Comparison of ENCODE assay signal across 8 mouse cellular contexts in genomic region chr8:84686191-84687002, GRCm38 (mm10). TPM values are rescaled to one million over a fixed set of nuclear protein-coding genes. Genes with fewer than 3 reads are reported as not detected.
DNase-seq lines count a peak whose midpoint lies in the region; ATAC-seq lines count a peak whose summit lies in the region.

Gene Trmt1 (plus strand): TSS chr8:84686307.

- peaks cover 59% of the 10 kb centered on the region for H3K4me1 ChIP-seq in embryonic facial prominence, embryonic 15.5 days
- H3K4me1 ChIP-seq in heart, embryonic 16.5 days (ENCODE audit: control insufficient read depth, insufficient read depth, low read length), result peaks cover 37% of the 10 kb centered on the region
- peaks cover 42% of the 10 kb centered on the region for H3K4me1 ChIP-seq in lung, embryonic 15.5 days

- DNase-seq in A20 (ENCODE audit: low read depth, low spot score), result peak; percentile 78
- DNase-seq in T-cell, adult 2 months (ENCODE audit: low spot score), result peak; percentile 32
- peak; percentile 68 to 69 for DNase-seq in kidney, postnatal 25 days
- peak; percentile 61 for DNase-seq in spleen, adult 12 weeks (ENCODE audit: low spot score)
- no peak for DNase-seq in urinary bladder, postnatal 10 days (ENCODE audit: low spot score)

- H3K36me3 ChIP-seq in embryonic facial prominence, embryonic 15.5 days, result peaks cover 20% of the 10 kb centered on the region; the same call in 1 of the 2 replicates
- H3K36me3 ChIP-seq in heart, embryonic 16.5 days (ENCODE audit: control insufficient read depth, insufficient read depth), result no peaks in the 10 kb centered on the region
- H3K36me3 ChIP-seq in lung, embryonic 15.5 days, result peaks cover 15% of the 10 kb centered on the region; the same call in 1 of the 2 replicates

- peak within 1 kb of the TSS; percentile 99 for H3K4me3 ChIP-seq in embryonic facial prominence, embryonic 15.5 days (replicated peaks)
- H3K4me3 ChIP-seq in heart, embryonic 16.5 days (ENCODE audit: low read length), result peak within 1 kb of the TSS; percentile 95
- peak within 1 kb of the TSS; percentile 92 for H3K4me3 ChIP-seq in lung, embryonic 15.5 days

- ATAC-seq in embryonic facial prominence, embryonic 15.5 days (ENCODE audit: insufficient number of reproducible peaks, low FRiP score, low TSS enrichment, low read depth), result peak; percentile 11; the same call in 1 of the 2 replicates
- 0 out of 2 replicates have a peak, but pooled peaks have one; percentile 10 for ATAC-seq in heart, embryonic 16.5 days (replicated peaks; ENCODE audit: extremely low read depth, insufficient read depth, low FRiP score)
- peak; percentile 6 for ATAC-seq in lung, embryonic 15.5 days (ENCODE audit: borderline replicate concordance, extremely low read depth, low FRiP score, low TSS enrichment)

- H3K27ac ChIP-seq in embryonic facial prominence, embryonic 15.5 days (replicated peaks), result peak within 1 kb of the TSS; percentile 93
- peak within 1 kb of the TSS; percentile 89 for H3K27ac ChIP-seq in heart, embryonic 16.5 days (ENCODE audit: low read length)
- H3K27ac ChIP-seq in lung, embryonic 15.5 days, result peak within 1 kb of the TSS; percentile 94

- 10% methylated on average over 20 of the region's 20 CpGs for WGBS in embryonic facial prominence, embryonic 15.5 days
- 11% methylated on average over 20 of the region's 20 CpGs for WGBS in heart, embryonic 16.5 days
- WGBS in lung, embryonic 15.5 days, result 11% methylated on average over 20 of the region's 20 CpGs

- peak within 1 kb of the TSS; percentile 80 for H3K4me2 ChIP-seq in embryonic facial prominence, embryonic 15.5 days (replicated peaks)
- peak within 1 kb of the TSS; percentile 87 for H3K4me2 ChIP-seq in heart, embryonic 16.5 days (ENCODE audit: low read depth, low read length)
- peak within 1 kb of the TSS; percentile 88 for H3K4me2 ChIP-seq in lung, embryonic 15.5 days

- peak within 1 kb of the TSS; percentile 97 for H3K9ac ChIP-seq in embryonic facial prominence, embryonic 15.5 days
- H3K9ac ChIP-seq in heart, embryonic 16.5 days (ENCODE audit: low read length), result peak within 1 kb of the TSS; percentile 99
- H3K9ac ChIP-seq in lung, embryonic 15.5 days, result peak within 1 kb of the TSS; percentile 99

- no peaks in the 10 kb centered on the region for H3K9me3 ChIP-seq in embryonic facial prominence, embryonic 15.5 days (replicated peaks)
- H3K9me3 ChIP-seq in heart, embryonic 16.5 days (replicated peaks; ENCODE audit: control insufficient read depth, low read length), result no peaks in the 10 kb centered on the region
- H3K9me3 ChIP-seq in lung, embryonic 15.5 days, result no peaks in the 10 kb centered on the region

- no peaks in the 10 kb centered on the region for H3K27me3 ChIP-seq in embryonic facial prominence, embryonic 15.5 days
- no peaks in the 10 kb centered on the region for H3K27me3 ChIP-seq in heart, embryonic 16.5 days (ENCODE audit: control insufficient read depth, insufficient read depth, low read length)
- no peaks in the 10 kb centered on the region for H3K27me3 ChIP-seq in lung, embryonic 15.5 days

RNA-seq across cellular contexts. Expression of gene Trmt1, which starts in this region (rescaled TPM):
- 69.1 and 78.2 TPM in 2 replicates for polyA plus RNA-seq in embryonic facial prominence, embryonic 15.5 days (2015; fragmentation: Nextera tagmentation; extraction: Ambion mirVana)
- polyA plus RNA-seq in heart, embryonic 16.5 days (2015; fragmentation: Nextera tagmentation; extraction: Ambion mirVana), result 43.2 and 46.7 TPM in 2 replicates
- polyA plus RNA-seq in lung, embryonic 15.5 days (2015; fragmentation: Nextera tagmentation; extraction: Ambion mirVana), result 57.5 and 58.4 TPM in 2 replicates
